ENCODE assay signal across 25 mouse cellular contexts in genomic region chr11:109170771-109171170, GRCm38 (mm10). TPM values are rescaled to one million over a fixed set of nuclear protein-coding genes. Genes with fewer than 3 reads are reported as not detected.
"Had no signal": no experiment of that assay in that cellular context is flagged by ENCODE, and none has a peak within 500 bp of the region (broad histone marks: within the 10 kb centered on the region; RNA-seq: fewer than 3 reads in every experiment).

No protein-coding gene starts in this region.

- H3K27me3 ChIP-seq: liver, embryonic 15.5 days; lung, embryonic 15.5 days; megakaryocyte, embryonic 14.5 days; neural tube, embryonic 13.5 days; stomach, embryonic 15.5 days had no signal

- ATAC-seq: liver, postnatal 0 days; lung, postnatal 0 days; midbrain, embryonic 16.5 days had no signal

- H3K36me3 ChIP-seq: liver, embryonic 15.5 days; lung, embryonic 15.5 days; neural tube, embryonic 13.5 days; stomach, embryonic 15.5 days had no signal

- H3K9ac ChIP-seq: liver, embryonic 15.5 days; liver, postnatal 0 days; lung, embryonic 15.5 days; neural tube, embryonic 13.5 days; stomach, embryonic 15.5 days had no signal

- H3K4me2 ChIP-seq: liver, embryonic 15.5 days; lung, embryonic 15.5 days; midbrain, embryonic 11.5 days; neural tube, embryonic 13.5 days; stomach, embryonic 15.5 days had no signal

- H3K27ac ChIP-seq: liver, embryonic 15.5 days; lung, embryonic 15.5 days; macrophage; neural tube, embryonic 13.5 days; stomach, embryonic 15.5 days; stomach, postnatal 0 days had no signal

- H3K9me3 ChIP-seq: lung, embryonic 15.5 days; stomach, embryonic 15.5 days had no signal

- DNase-seq: liver, postnatal 0 days; lung, adult 2 months; lung, postnatal 14 days; lung, postnatal 36 days; midbrain, embryonic 14.5 days; right cerebral cortex, postnatal 14 days; thymus, adult 2 months; thymus, postnatal 25 days; thymus, postnatal 4 days had no signal

- H3K4me3 ChIP-seq: liver, embryonic 15.5 days; lung, embryonic 15.5 days; megakaryocyte, embryonic 14.5 days; myocyte; neural tube, embryonic 13.5 days; stomach, embryonic 15.5 days had no signal

- H3K4me1 ChIP-seq: liver, embryonic 15.5 days; lung, embryonic 15.5 days; megakaryocyte, embryonic 14.5 days; neural tube, embryonic 13.5 days; stomach, embryonic 15.5 days had no signal

RNA-seq across cellular contexts. Expression of gene E030025P04Rik, which starts 26.6 kb away (rescaled TPM):
- total RNA-seq: megakaryocyte progenitor cell, adult 5-6 weeks; neutrophil, adult 5-6 weeks had no signal
- polyA plus RNA-seq: liver, embryonic 15.5 days; liver, postnatal 0 days; macrophage; midbrain, embryonic 11.5 days; midbrain, embryonic 14.5 days; midbrain, embryonic 16.5 days; myocyte; neural tube, embryonic 11.5 days; neural tube, embryonic 13.5 days; spleen, adult 2 months; stomach, embryonic 15.5 days; stomach, postnatal 0 days; testis, adult 2 months; thymus, adult 2 months had no signal
